In genomic region chr12:111907970-111908681, GRCm38 (mm10) we compare ENCODE assay signal across 8 mouse cellular contexts. TPM values are rescaled to one million over a fixed set of nuclear protein-coding genes. Genes with fewer than 3 reads are reported as not detected.
A peak's percentile ranks its signal among the peaks of the same experiment; 100 is the strongest.
DNase-seq lines count a peak whose midpoint lies in the region; ATAC-seq lines count a peak whose summit lies in the region.

Ppp1r13b (minus strand) TSS chr12:111908110.

- peak within 1 kb of the TSS; percentile 12; the same call in 1 of the 2 replicates for H3K27ac ChIP-seq in forebrain, embryonic 11.5 days (ENCODE audit: low read depth, low read length)
- H3K27ac ChIP-seq in heart, embryonic 15.5 days, result peak within 1 kb of the TSS; percentile 94
- H3K27ac ChIP-seq in liver, embryonic 12.5 days, result peak within 1 kb of the TSS; percentile 98

- H3K9me3 ChIP-seq in forebrain, embryonic 11.5 days (ENCODE audit: control insufficient read depth, low read length), result no peaks in the 10 kb centered on the region
- no peaks in the 10 kb centered on the region for H3K9me3 ChIP-seq in heart, embryonic 15.5 days (replicated peaks)
- no peaks in the 10 kb centered on the region for H3K9me3 ChIP-seq in liver, embryonic 12.5 days (replicated peaks)

- peak within 1 kb of the TSS; percentile 67 for H3K4me3 ChIP-seq in forebrain, embryonic 11.5 days (ENCODE audit: low read depth, low read length)
- peak within 1 kb of the TSS; percentile 92 for H3K4me3 ChIP-seq in heart, embryonic 15.5 days
- H3K4me3 ChIP-seq in liver, embryonic 12.5 days, result peak within 1 kb of the TSS; percentile 85

- H3K27me3 ChIP-seq in forebrain, embryonic 11.5 days (ENCODE audit: control insufficient read depth, insufficient read depth, low read length), result peaks cover 17% of the 10 kb centered on the region
- no peaks in the 10 kb centered on the region for H3K27me3 ChIP-seq in heart, embryonic 15.5 days
- H3K27me3 ChIP-seq in liver, embryonic 12.5 days (replicated peaks), result peaks cover 4% of the 10 kb centered on the region
- H3K27me3 ChIP-seq in splenic B cell, adult 2 months (ENCODE audit: control insufficient read depth, insufficient read depth, low read length, poor library complexity, severe bottlenecking), result no peaks in the 10 kb centered on the region; the same call in 1 of the 2 replicates

- WGBS in forebrain, embryonic 11.5 days, result under 1% methylated on average over 80 of the region's 80 CpGs
- under 1% methylated on average over 80 of the region's 80 CpGs for WGBS in heart, embryonic 15.5 days
- WGBS in liver, embryonic 12.5 days (ENCODE audit: insufficient replicate concordance), result 2% methylated on average over 76 of the region's 80 CpGs

- H3K4me2 ChIP-seq in forebrain, embryonic 11.5 days (ENCODE audit: low read depth, low read length, severe bottlenecking), result peak within 1 kb of the TSS; percentile 87
- H3K4me2 ChIP-seq in heart, embryonic 15.5 days, result peak within 1 kb of the TSS; percentile 80
- peak within 1 kb of the TSS; percentile 99 for H3K4me2 ChIP-seq in liver, embryonic 12.5 days

- peak within 1 kb of the TSS; percentile 66 for H3K9ac ChIP-seq in forebrain, embryonic 11.5 days (ENCODE audit: low read length)
- peak within 1 kb of the TSS; percentile 89 for H3K9ac ChIP-seq in heart, embryonic 15.5 days
- peak within 1 kb of the TSS; percentile 82 for H3K9ac ChIP-seq in liver, embryonic 12.5 days

- peak; percentile 79 to 86 for DNase-seq in CD8-positive naive resting alpha-beta T cell, adult 2 months (ENCODE audit: low read depth in 2 of 2, low spot score in 2 of 2)
- peak; percentile 80 for DNase-seq in c-Kit-positive CD71-negative TER-119-negative erythroid progenitor cells, embryonic 14.5 days (ENCODE audit: low read depth)
- DNase-seq in forebrain, embryonic 11.5 days (ENCODE audit: low spot score), result peak; percentile 95
- peak; percentile 96 for DNase-seq in kidney, postnatal 14 days
- peak; percentile 95 for DNase-seq in naive thymus-derived CD4-positive, alpha-beta T cell, adult 2 months (ENCODE audit: low read depth)
- DNase-seq in splenic B cell, adult 2 months (ENCODE audit: low read depth, low spot score), result peak; percentile 96

- peak; percentile 96 for ATAC-seq in forebrain, embryonic 11.5 days (replicated peaks; ENCODE audit: low FRiP score)
- ATAC-seq in heart, embryonic 15.5 days (replicated peaks; ENCODE audit: insufficient number of reproducible peaks, insufficient read depth, low FRiP score, low read depth), result peak; percentile 96
- peak; percentile 94 for ATAC-seq in liver, embryonic 12.5 days

- H3K4me1 ChIP-seq in forebrain, embryonic 11.5 days (replicated peaks; ENCODE audit: control insufficient read depth, insufficient read depth, low read length), result peaks cover 2% of the 10 kb centered on the region; the same call in 1 of the 2 replicates
- H3K4me1 ChIP-seq in heart, embryonic 15.5 days (replicated peaks), result peaks cover 14% of the 10 kb centered on the region
- peaks cover 35% of the 10 kb centered on the region for H3K4me1 ChIP-seq in liver, embryonic 12.5 days

- H3K36me3 ChIP-seq in forebrain, embryonic 11.5 days (ENCODE audit: control insufficient read depth, insufficient read depth, low read length), result no peaks in the 10 kb centered on the region
- H3K36me3 ChIP-seq in heart, embryonic 15.5 days, result no peaks in the 10 kb centered on the region
- H3K36me3 ChIP-seq in liver, embryonic 12.5 days, result no peaks in the 10 kb centered on the region
- no peaks in the 10 kb centered on the region for H3K36me3 ChIP-seq in splenic B cell, adult 2 months (ENCODE audit: control insufficient read depth, insufficient read depth, low read length, poor library complexity, severe bottlenecking)

RNA-seq across cellular contexts. Expression of gene Ppp1r13b, which starts in this region (rescaled TPM):
- polyA plus RNA-seq in forebrain, embryonic 11.5 days (2014; fragmentation: Nextera tagmentation; extraction: Ambion mirVana), result 6.3 and 7.6 TPM in 2 replicates
- 11.1 and 15.3 TPM in 2 replicates for polyA plus RNA-seq in heart, embryonic 15.5 days (2015; fragmentation: Nextera tagmentation; extraction: Ambion mirVana)
- polyA plus RNA-seq in liver, embryonic 12.5 days (2016; fragmentation: Nextera tagmentation; extraction: Ambion mirVana), result 7.3 and 8.1 TPM in 2 replicates

Comparison
In these comparisons a context has a peak if more than half of its experiments do, and no peak if none do; other contexts are left out.
1. Peak in every context shown above with its lines: DNase-seq, ATAC-seq, H3K4me3 ChIP-seq and H3K27ac ChIP-seq.
2. H3K27ac ChIP-seq: peak in every context shown above with its lines; median percentile 98 in liver, embryonic 12.5 days; 94 in heart, embryonic 15.5 days; 12 in forebrain, embryonic 11.5 days.